Mouse (Mus musculus): ENCODE data around the gene Ptprz1. TPM values are rescaled to one million over a fixed set of nuclear protein-coding genes. Genes with fewer than 3 reads are reported as not detected.

Ptprz1 gene
- polyA plus RNA-seq, 1 experiment from 2014 or later = 87.9 TPM

DNA sequence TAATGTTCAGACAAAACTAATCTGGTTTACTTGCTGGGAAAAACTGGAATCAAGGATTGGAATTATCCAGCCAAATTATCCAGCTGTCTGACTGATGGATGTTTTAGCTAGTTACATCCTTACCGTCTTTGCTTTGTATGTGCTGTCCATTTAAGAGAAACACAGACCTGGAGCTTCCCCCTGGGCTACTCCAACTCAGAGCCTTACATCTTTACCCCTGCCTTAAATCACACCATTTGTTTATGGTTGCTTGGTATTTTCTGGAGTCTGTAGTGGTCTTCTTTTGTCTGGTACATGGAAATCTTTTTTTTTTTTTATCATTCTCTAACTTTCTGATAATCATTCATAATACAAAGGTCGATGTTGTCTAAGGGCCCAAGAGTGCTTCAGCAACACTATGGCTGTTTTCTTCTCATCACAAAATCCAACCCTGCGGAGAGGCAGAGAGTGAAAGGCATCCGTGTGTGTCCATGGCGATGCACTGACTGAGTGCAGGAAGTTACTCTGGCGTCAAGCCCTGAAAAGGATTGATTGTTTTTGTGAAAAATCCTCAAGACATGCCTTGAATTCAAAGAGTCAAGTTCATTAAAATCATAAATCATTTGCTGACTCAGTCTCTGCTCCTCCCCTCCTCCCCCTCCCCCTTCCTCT, 34.1 kb downstream of the Ptprz1 start:
- H3K36me3 ChIP-seq (ENCODE audit: control insufficient read depth, insufficient read depth, low read length) = no peaks in the 10 kb centered on the region
- peaks cover 2% of the 10 kb centered on the region; the same call in 1 of the 2 replicates for H3K4me1 ChIP-seq (ENCODE audit: control insufficient read depth, insufficient read depth, low read depth, low read length)
- no peak overlapping the region for H3K4me3 ChIP-seq (ENCODE audit: low read length)
- ATAC-seq = peak; percentile 86
- no peaks in the 10 kb centered on the region for H3K27me3 ChIP-seq (replicated peaks; ENCODE audit: control insufficient read depth, insufficient read depth, low read length)
- H3K4me2 ChIP-seq (ENCODE audit: low read length) = 0 out of 2 replicates have a peak overlapping the region, but pooled peaks have one; percentile 2
- H3K9ac ChIP-seq (ENCODE audit: low read depth, low read length) = no peak overlapping the region
- WGBS = 18% methylated on average over 6 of the region's 6 CpGs
- no peaks in the 10 kb centered on the region for H3K9me3 ChIP-seq (ENCODE audit: control insufficient read depth, low read length)
- no peak overlapping the region; the same call in 1 of the 2 replicates for H3K27ac ChIP-seq (ENCODE audit: low read depth, low read length)

DNA sequence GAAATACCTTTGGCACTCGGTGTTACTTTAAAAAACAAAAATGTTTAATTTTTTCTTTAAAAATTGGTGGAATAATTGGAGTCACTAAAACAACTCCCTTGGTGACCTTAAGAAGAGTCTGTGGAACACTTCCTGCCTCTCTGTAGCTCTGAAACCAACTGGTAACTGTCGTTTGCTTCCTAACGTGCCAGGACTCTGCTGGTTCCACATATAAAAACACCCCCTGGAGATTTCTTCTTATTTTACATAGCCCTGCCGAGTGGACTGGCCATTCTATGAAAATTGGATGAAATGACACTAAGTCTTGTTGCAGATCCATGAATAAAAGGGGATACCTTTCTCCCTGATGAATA, 34.6 kb downstream of the Ptprz1 start:
- Histone ChIP-seq H3K9me3 (ENCODE audit: control insufficient read depth, low read length) (no peaks in the 10 kb centered on the region), H3K36me3 (ENCODE audit: control insufficient read depth, insufficient read depth, low read length) (no peaks in the 10 kb centered on the region), H3K4me1 (ENCODE audit: control insufficient read depth, insufficient read depth, low read depth, low read length) (peaks cover 2% of the 10 kb centered on the region; the same call in 1 of the 2 replicates), H3K4me3 (ENCODE audit: low read length) (no peak overlapping the region), H3K27me3 (replicated peaks; ENCODE audit: control insufficient read depth, insufficient read depth, low read length) (no peaks in the 10 kb centered on the region), H3K4me2 (ENCODE audit: low read length) (no peak overlapping the region), H3K9ac (ENCODE audit: low read depth, low read length) (no peak overlapping the region), H3K27ac (ENCODE audit: low read depth, low read length) (no peak overlapping the region)
- peak; percentile 35; the same call in 1 of the 2 replicates for ATAC-seq
- WGBS = 19% methylated on average over 4 of the region's 4 CpGs

DNA sequence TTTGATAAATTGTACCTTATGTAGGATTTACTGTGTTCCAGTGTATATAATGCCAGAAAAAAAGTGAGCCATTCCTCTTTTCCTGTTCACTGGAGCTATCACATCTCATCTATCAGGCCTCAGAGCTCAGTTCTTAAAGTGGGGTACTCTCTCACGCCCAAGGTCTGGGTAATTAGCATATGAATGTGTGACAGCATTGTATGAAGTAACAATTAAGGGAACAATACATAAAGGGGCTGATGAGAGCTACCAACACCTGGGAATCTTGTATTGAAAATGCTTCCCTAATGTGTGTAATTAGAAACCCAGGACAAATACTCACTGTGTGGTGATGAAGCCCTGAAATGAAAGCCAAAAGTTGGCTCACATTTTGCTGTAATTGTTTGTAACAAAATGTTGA, 47.6 kb downstream of the Ptprz1 start:
- Histone ChIP-seq H3K27me3 (replicated peaks; ENCODE audit: control insufficient read depth, insufficient read depth, low read length) (no peaks in the 10 kb centered on the region), H3K36me3 (ENCODE audit: control insufficient read depth, insufficient read depth, low read length) (no peaks in the 10 kb centered on the region), H3K4me3 (ENCODE audit: low read length) (no peak overlapping the region), H3K4me2 (ENCODE audit: low read length) (no peak overlapping the region), H3K27ac (ENCODE audit: low read depth, low read length) (no peak overlapping the region), H3K9me3 (ENCODE audit: control insufficient read depth, low read length) (no peaks in the 10 kb centered on the region), H3K4me1 (ENCODE audit: control insufficient read depth, insufficient read depth, low read depth, low read length) (no peaks in the 10 kb centered on the region), H3K9ac (ENCODE audit: low read depth, low read length) (no peak overlapping the region)
- ATAC-seq = no peak; the same call in 1 of the 2 replicates
- 3% methylated on average over 1 of the region's 1 CpGs for WGBS

DNA sequence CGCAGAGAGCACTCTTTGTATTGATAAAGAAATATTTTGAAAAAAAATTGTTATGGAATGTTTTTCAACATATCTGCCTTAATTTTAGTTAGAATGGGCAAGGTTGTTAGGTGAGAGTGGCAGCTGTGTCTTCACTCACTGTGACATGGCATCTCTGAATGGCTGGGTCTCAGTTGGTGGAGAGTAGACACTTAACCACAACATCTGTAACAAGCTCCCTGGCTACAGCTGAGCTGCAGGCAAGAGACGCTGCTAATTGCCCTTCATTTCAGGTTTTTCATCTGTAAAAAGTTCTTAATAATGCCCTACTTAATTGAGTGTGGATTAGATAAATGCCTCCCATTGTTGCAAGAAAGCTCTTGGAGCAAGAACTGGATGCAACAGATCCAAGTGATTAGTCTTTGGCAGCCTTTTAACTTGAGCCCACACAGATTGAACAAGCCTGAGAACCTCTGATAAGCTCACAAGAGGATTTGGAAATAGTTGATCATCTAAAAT, 57.5 kb downstream of the Ptprz1 start:
- Histone ChIP-seq H3K36me3 (ENCODE audit: control insufficient read depth, insufficient read depth, low read length) (no peaks in the 10 kb centered on the region), H3K27ac (ENCODE audit: low read depth, low read length) (no peak overlapping the region), H3K4me3 (ENCODE audit: low read length) (no peak overlapping the region), H3K27me3 (replicated peaks; ENCODE audit: control insufficient read depth, insufficient read depth, low read length) (no peaks in the 10 kb centered on the region), H3K4me1 (ENCODE audit: control insufficient read depth, insufficient read depth, low read depth, low read length) (peaks cover 7% of the 10 kb centered on the region), H3K9ac (ENCODE audit: low read depth, low read length) (no peak overlapping the region), H3K4me2 (ENCODE audit: low read length) (no peak overlapping the region), H3K9me3 (ENCODE audit: control insufficient read depth, low read length) (no peaks in the 10 kb centered on the region)
- WGBS = 68% methylated on average over 2 of the region's 2 CpGs
- no peak for ATAC-seq

- Histone ChIP-seq H3K4me1 (ENCODE audit: control insufficient read depth, insufficient read depth, low read depth, low read length) (peaks cover 10% of the 10 kb centered on the region), H3K4me3 (ENCODE audit: low read length) (no peak overlapping the region), H3K36me3 (ENCODE audit: control insufficient read depth, insufficient read depth, low read length) (no peaks in the 10 kb centered on the region), H3K4me2 (ENCODE audit: low read length) (no peak overlapping the region), H3K27ac (ENCODE audit: low read depth, low read length) (peak overlapping the region; percentile 51), H3K9ac (ENCODE audit: low read depth, low read length) (no peak overlapping the region), H3K27me3 (replicated peaks; ENCODE audit: control insufficient read depth, insufficient read depth, low read length) (no peaks in the 10 kb centered on the region), H3K9me3 (ENCODE audit: control insufficient read depth, low read length) (no peaks in the 10 kb centered on the region)
- 45% methylated on average over 4 of the region's 4 CpGs for WGBS
- ATAC-seq = 0 out of 2 replicates have a peak, but pooled peaks have one; percentile 43
Observed at GRCm38 (mm10) chr6:22937126-22937525, 61.8 kb downstream of the Ptprz1 start.

DNA sequence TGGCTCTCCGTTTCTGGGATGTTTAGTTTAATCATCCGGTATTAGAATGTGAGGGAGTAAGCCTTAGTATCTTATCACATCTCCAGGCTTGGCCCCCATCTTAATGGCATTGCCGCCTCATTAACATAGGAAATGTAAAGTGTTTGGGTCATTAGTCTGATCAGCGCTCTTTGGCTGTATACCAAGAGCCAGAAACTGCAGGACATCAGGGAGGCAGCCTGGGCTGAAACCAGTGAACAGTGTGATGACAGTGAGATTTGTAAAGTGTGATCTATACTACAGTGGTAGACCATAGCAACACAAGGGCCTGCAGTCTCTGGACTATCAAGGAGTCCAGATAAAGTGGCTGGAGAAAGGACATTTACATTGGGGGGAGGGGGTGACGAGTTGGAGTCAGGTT, 62.2 kb downstream of the Ptprz1 start:
- Histone ChIP-seq H3K36me3 (ENCODE audit: control insufficient read depth, insufficient read depth, low read length) (no peaks in the 10 kb centered on the region), H3K9ac (ENCODE audit: low read depth, low read length) (no peak overlapping the region), H3K4me3 (ENCODE audit: low read length) (no peak overlapping the region), H3K4me2 (ENCODE audit: low read length) (no peak overlapping the region), H3K27me3 (replicated peaks; ENCODE audit: control insufficient read depth, insufficient read depth, low read length) (no peaks in the 10 kb centered on the region), H3K4me1 (ENCODE audit: control insufficient read depth, insufficient read depth, low read depth, low read length) (peaks cover 10% of the 10 kb centered on the region), H3K27ac (ENCODE audit: low read depth, low read length) (no peak overlapping the region; the same call in 1 of the 2 replicates), H3K9me3 (ENCODE audit: control insufficient read depth, low read length) (no peaks in the 10 kb centered on the region)
- 33% methylated on average over 5 of the region's 5 CpGs for WGBS
- peak; percentile 69 for ATAC-seq

DNA sequence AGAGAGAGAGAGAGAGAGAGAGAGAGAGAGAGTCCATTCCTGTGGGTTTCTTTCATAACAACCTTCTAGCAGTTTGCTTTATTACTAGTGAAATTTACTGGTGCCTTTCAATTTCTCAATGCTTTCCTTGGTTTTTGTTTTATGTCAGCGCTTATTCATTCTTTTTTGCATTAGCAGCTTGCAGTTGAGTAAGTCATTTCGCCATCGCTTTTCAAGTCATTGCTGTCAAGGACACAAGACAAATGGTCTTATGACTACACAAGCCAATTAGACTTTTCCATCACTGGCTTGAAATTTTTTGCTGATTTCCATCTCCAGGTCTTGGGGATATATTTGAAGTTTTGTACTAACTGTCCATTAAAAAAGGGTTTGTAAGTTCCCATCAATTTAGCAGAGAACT, 68.9 kb downstream of the Ptprz1 start:
- Histone ChIP-seq H3K4me1 (ENCODE audit: control insufficient read depth, insufficient read depth, low read depth, low read length) (no peaks in the 10 kb centered on the region; the same call in 1 of the 2 replicates), H3K9ac (ENCODE audit: low read depth, low read length) (no peak overlapping the region), H3K27ac (ENCODE audit: low read depth, low read length) (no peak overlapping the region), H3K4me2 (ENCODE audit: low read length) (no peak overlapping the region), H3K36me3 (ENCODE audit: control insufficient read depth, insufficient read depth, low read length) (no peaks in the 10 kb centered on the region), H3K9me3 (ENCODE audit: control insufficient read depth, low read length) (no peaks in the 10 kb centered on the region), H3K27me3 (replicated peaks; ENCODE audit: control insufficient read depth, insufficient read depth, low read length) (no peaks in the 10 kb centered on the region), H3K4me3 (ENCODE audit: low read length) (no peak overlapping the region)
- no peak for ATAC-seq
- WGBS = 87% methylated on average over 3 of the region's 3 CpGs

- H3K4me2 ChIP-seq (ENCODE audit: low read length) = no peak overlapping the region
- H3K9ac ChIP-seq (ENCODE audit: low read depth, low read length) = no peak overlapping the region
- 0 out of 2 replicates have a peak, but pooled peaks cover 3% of the 10 kb centered on the region for H3K36me3 ChIP-seq (ENCODE audit: control insufficient read depth, insufficient read depth, low read length)
- H3K9me3 ChIP-seq (ENCODE audit: control insufficient read depth, low read length) = no peaks in the 10 kb centered on the region
- no peaks in the 10 kb centered on the region for H3K4me1 ChIP-seq (ENCODE audit: control insufficient read depth, insufficient read depth, low read depth, low read length)
- H3K4me3 ChIP-seq (ENCODE audit: low read length) = no peak overlapping the region
- H3K27me3 ChIP-seq (replicated peaks; ENCODE audit: control insufficient read depth, insufficient read depth, low read length) = no peaks in the 10 kb centered on the region
- ATAC-seq = no peak
- no peak overlapping the region for H3K27ac ChIP-seq (ENCODE audit: low read depth, low read length)
- WGBS = 89% methylated on average over 3 of the region's 3 CpGs
Observed at GRCm38 (mm10) chr6:22963374-22963773, 88.1 kb downstream of the Ptprz1 start.

GRCm38 (mm10) chr6:22968073-22968472, 92.8 kb downstream of the Ptprz1 start:
- ATAC-seq = no peak
- H3K9ac ChIP-seq (ENCODE audit: low read depth, low read length) = no peak overlapping the region

More at GRCm38 (mm10) chr6:22968073-22968472, 92.8 kb downstream of the Ptprz1 start:
- Histone ChIP-seq H3K4me2 (ENCODE audit: low read length) (no peak overlapping the region), H3K4me3 (ENCODE audit: low read length) (no peak overlapping the region), H3K36me3 (ENCODE audit: control insufficient read depth, insufficient read depth, low read length) (0 out of 2 replicates have a peak, but pooled peaks cover 3% of the 10 kb centered on the region), H3K27ac (ENCODE audit: low read depth, low read length) (no peak overlapping the region), H3K4me1 (ENCODE audit: control insufficient read depth, insufficient read depth, low read depth, low read length) (no peaks in the 10 kb centered on the region), H3K9me3 (ENCODE audit: control insufficient read depth, low read length) (no peaks in the 10 kb centered on the region), H3K27me3 (replicated peaks; ENCODE audit: control insufficient read depth, insufficient read depth, low read length) (no peaks in the 10 kb centered on the region)
- WGBS = 50% methylated on average over 2 of the region's 2 CpGs

Data from hindbrain, embryonic 16.5 days (tissue).